Mouse (Mus musculus): ENCODE data around the gene Rbm42. TPM values are rescaled to one million over a fixed set of nuclear protein-coding genes. Genes with fewer than 3 reads are reported as not detected.

Gene Rbm42
- total RNA-seq, 2 experiments from 2014 or later = 72.4 to 76.0 TPM

Other genes starting within 250 kb of the Rbm42 start
- 10 to 100 TPM; 27.4 to 30.2 TPM for gene Tyrobp, start 236.6 kb downstream of the Rbm42 start, total RNA-seq (2021)
- gene Hcst, start 230.5 kb downstream of the Rbm42 start, total RNA-seq (2021) = not detected
- 1 to 10 TPM; 3.1 to 3.4 TPM for gene Nfkbid, start 228.6 kb downstream of the Rbm42 start, total RNA-seq (2021)
- 1,000 to 10,000 TPM; 1,244 to 1,325 TPM for gene Aplp1, start 204.8 kb downstream of the Rbm42 start, total RNA-seq (2021)
- gene Kirrel2, start 192.6 kb downstream of the Rbm42 start, total RNA-seq (2021) = 10 to 100 TPM; 12.3 to 21.0 TPM
- gene Nphs1, start 192.0 kb downstream of the Rbm42 start, total RNA-seq (2021) = 1 to 10 TPM; 1.2 TPM
- gene Prodh2, start 156.7 kb downstream of the Rbm42 start, total RNA-seq (2021) = under 1 TPM in 1 of 2 experiments, not detected in 1; 0.73 TPM
- gene Arhgap33, start 115.3 kb downstream of the Rbm42 start, total RNA-seq (2021) = 100 to 1,000 TPM; 104 to 111 TPM
- gene Hspb6, start 98.1 kb downstream of the Rbm42 start, total RNA-seq (2021) = 1 to 10 TPM; 3.3 to 3.7 TPM
- gene Proser3, start 98.0 kb downstream of the Rbm42 start, total RNA-seq (2021) = 1 to 10 TPM; 5.7 to 6.9 TPM
- 10 to 100 TPM; 46.4 to 50.1 TPM for gene Lin37, start 90.5 kb downstream of the Rbm42 start, total RNA-seq (2021)
- gene U2af1l4, start 87.0 kb downstream of the Rbm42 start, total RNA-seq (2021) = 10 to 100 TPM; 69.0 to 72.2 TPM
- gene Gm49396, start 87.0 kb downstream of the Rbm42 start, total RNA-seq (2021) = 10 to 100 TPM; 10.9 to 11.1 TPM
- 10 to 100 TPM; 79.8 to 92.4 TPM for gene Psenen, start 86.7 kb downstream of the Rbm42 start, total RNA-seq (2021)
- 1 to 10 TPM; 5.5 to 7.0 TPM for gene Igflr1, start 84.9 kb downstream of the Rbm42 start, total RNA-seq (2021)
- gene Kmt2b, start 61.6 kb downstream of the Rbm42 start, total RNA-seq (2021) = 10 to 100 TPM; 42.3 to 53.4 TPM
- not detected for gene Zbtb32, start 51.4 kb downstream of the Rbm42 start, total RNA-seq (2021)
- under 1 TPM in 1 of 2 experiments, not detected in 1; 0.25 TPM for gene Upk1a, start 37.5 kb downstream of the Rbm42 start, total RNA-seq (2021)
- gene Cox6b1, start 24.2 kb downstream of the Rbm42 start, total RNA-seq (2021) = 100 to 1,000 TPM; 609 to 715 TPM
- not detected for gene Etv2, start 14.5 kb downstream of the Rbm42 start, total RNA-seq (2021)
- 1 to 10 TPM; 4.7 to 5.0 TPM for gene Haus5, start 14.7 kb upstream of the Rbm42 start, total RNA-seq (2021)
- gene Pmis2, start 21.3 kb upstream of the Rbm42 start, total RNA-seq (2021) = not detected
- gene 2200002J24Rik, start 48.6 kb upstream of the Rbm42 start, total RNA-seq (2021) = not detected
- under 1 TPM; 0.35 to 0.70 TPM for gene Atp4a, start 61.9 kb upstream of the Rbm42 start, total RNA-seq (2021)
- gene Tmem147, start 79.2 kb upstream of the Rbm42 start, total RNA-seq (2021) = 100 to 1,000 TPM; 107 to 118 TPM
- not detected for gene Gapdhs, start 93.4 kb upstream of the Rbm42 start, total RNA-seq (2021)
- gene Sbsn, start 101.2 kb upstream of the Rbm42 start, total RNA-seq (2021) = 1 to 10 TPM; 6.4 to 9.7 TPM
- gene Dmkn, start 113.4 kb upstream of the Rbm42 start, total RNA-seq (2021) = under 1 TPM in 1 of 2 experiments, not detected in 1; 0.91 TPM
- gene Krtdap, start 137.6 kb upstream of the Rbm42 start, total RNA-seq (2021) = not detected
- gene Ffar2, start 173.5 kb upstream of the Rbm42 start, total RNA-seq (2021) = not detected
- not detected for gene Ffar3, start 205.9 kb upstream of the Rbm42 start, total RNA-seq (2021)
- not detected for gene Ffar1, start 211.2 kb upstream of the Rbm42 start, total RNA-seq (2021)
- not detected for gene Cd22, start 230.0 kb upstream of the Rbm42 start, total RNA-seq (2021)